Mouse (Mus musculus): ENCODE results near the gene Adra1b. TPM values are rescaled to one million over a fixed set of nuclear protein-coding genes. Genes with fewer than 3 reads are reported as not detected.

Gene Adra1b
- polyA plus RNA-seq, 1 experiment from 2014 or later = 0.86 TPM

DNA sequence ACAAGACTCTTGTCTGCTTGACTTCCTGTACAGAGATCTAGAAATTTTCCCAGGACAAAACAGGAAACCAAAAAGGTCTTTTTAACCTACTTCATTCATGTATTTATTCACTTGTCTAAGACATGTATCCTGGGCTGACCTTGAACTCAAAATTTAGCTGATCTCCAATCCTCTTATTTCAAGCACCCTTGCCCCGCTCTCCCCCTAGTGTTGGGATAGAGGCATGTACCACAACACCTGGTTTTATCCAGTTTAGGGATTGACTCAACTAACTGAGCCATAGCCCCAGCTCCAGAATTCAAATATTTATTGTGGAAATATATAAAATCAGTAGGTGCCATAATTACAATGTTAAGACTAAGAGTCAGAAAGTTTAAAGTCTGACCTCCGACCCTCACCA lies 149.5 kb downstream of the Adra1b start:
- Histone ChIP-seq H3K4me2 (replicated peaks) (no peak overlapping the region), H3K9me3 (no peaks in the 10 kb centered on the region), H3K27ac (no peak overlapping the region), H3K27me3 (replicated peaks) (no peaks in the 10 kb centered on the region), H3K9ac (no peak overlapping the region), H3K4me3 (no peak overlapping the region), H3K4me1 (peaks cover 8% of the 10 kb centered on the region), H3K36me3 (no peaks in the 10 kb centered on the region)
- WGBS = 63% methylated on average over 2 of the region's 2 CpGs
- no peak for ATAC-seq (ENCODE audit: low FRiP score, low read depth)

DNA sequence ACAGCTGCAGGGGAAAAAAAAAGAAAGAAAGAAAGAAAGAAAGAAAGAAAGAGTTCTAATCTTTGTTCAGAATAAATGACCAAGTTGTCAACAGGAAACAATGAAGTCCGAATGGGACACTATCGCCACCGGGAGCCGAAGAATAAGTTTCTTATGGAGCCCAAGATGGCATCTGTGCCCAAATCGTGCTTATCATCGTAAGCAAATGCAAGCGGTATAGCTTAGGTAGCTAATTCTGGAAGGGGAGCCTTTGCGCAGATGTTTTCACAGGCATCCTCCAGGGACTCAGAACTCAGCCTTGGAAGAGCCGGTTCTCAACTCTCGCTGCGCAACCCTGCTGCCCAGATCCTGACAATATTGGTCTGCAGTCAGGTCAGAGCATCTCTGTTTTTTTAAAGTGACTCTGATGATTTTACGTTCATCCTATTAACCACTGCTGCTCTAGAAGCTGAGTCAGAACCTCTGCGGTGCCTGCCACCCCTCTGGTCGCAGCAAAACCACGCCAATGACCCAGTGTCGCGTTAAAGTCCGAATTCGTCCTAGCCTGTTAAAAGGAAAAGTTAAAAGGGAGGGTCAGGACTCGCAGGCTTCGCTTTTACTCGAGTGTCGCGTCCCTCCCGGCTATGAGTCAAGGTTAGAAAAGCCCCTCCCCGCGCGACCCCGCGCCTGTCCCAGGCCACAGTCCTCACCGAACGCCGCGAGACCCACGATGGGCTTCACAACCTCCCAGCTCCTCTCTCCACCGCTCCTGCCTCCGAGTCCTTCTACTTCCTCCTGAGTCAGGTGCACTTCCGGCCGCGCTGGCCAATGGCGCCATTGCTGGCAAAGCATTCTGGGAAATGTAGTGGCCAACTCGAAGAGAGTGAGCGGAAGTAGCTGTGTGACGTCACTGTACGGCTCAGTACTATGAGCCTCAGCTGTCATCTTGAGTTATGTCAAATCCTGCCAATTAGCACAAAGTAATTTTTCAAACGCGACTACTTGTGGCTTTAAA lies 153.5 kb downstream of the Adra1b start, which contains the start of gene Ttc1:
TSS of gene Ttc1 (minus strand) at position 776 of the 994 bp plus-strand sequence.
- Histone ChIP-seq H3K27me3 (replicated peaks) (no peaks in the 10 kb centered on the region), H3K36me3 (peaks cover 25% of the 10 kb centered on the region), H3K9me3 (no peaks in the 10 kb centered on the region), H3K9ac (peak within 1 kb of the TSS; percentile 75), H3K4me3 (peak within 1 kb of the TSS; percentile 62), H3K4me2 (replicated peaks) (peak within 1 kb of the TSS; percentile 78), H3K27ac (no peak within 1 kb of the TSS), H3K4me1 (peaks cover 9% of the 10 kb centered on the region)
- peak; percentile 100 for ATAC-seq (ENCODE audit: low FRiP score, low read depth)
- 4% methylated on average over 47 of the region's 47 CpGs for WGBS

DNA sequence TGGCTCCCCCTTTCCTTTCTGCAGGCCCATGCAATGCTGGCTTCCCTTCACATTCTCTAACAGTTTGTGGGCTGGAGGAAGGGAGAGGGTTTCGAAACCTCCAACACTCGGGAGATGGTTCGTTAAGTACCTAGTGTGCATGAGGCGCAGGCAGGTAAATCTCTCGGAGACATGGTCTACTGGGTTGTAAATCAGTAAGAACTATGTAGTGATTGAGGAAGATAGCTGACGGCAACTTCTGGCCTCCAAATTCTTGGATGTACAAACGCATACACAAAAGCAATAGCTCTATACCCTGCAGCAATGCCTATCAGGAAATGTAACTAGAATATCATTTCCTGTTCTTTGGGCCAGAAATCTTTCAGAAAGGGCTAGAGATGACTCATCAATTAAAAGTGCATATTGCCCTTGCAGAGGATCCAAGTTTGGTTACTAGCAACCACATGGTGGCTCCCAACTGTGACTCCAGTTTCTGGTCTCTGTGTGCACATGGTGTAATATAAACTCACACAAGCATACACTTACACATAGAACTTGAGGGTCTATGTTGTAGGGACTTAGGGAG lies 172.2 kb downstream of the Adra1b start:
- H3K27me3 ChIP-seq (replicated peaks) = no peaks in the 10 kb centered on the region
- H3K4me2 ChIP-seq (replicated peaks) = no peak overlapping the region
- H3K9me3 ChIP-seq = no peaks in the 10 kb centered on the region
- H3K9ac ChIP-seq = no peak overlapping the region
- ATAC-seq (ENCODE audit: low FRiP score, low read depth) = no peak
- 85% methylated on average over 7 of the region's 7 CpGs for WGBS
- no peak overlapping the region for H3K27ac ChIP-seq
- H3K36me3 ChIP-seq = peaks cover 44% of the 10 kb centered on the region
- H3K4me1 ChIP-seq = no peaks in the 10 kb centered on the region
- no peak overlapping the region for H3K4me3 ChIP-seq

DNA sequence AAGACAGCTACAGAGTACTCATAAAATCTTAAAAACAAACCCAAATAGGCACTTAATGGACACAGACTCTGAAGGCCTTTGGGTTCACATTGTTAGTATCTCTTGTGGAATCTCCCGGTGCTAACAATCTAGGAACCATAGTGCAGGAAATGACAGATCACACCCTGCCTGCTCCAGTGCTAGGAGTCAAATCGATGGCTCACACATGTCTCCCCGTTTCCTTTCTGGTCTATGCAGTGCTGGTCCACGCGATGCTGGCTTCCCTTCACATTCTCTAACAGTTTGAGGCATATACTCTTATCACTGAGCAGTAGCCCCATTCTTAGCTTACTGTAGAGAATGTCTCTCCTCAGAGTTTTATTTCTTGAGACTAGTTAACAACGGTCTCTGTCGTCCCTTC lies 173.2 kb downstream of the Adra1b start:
- H3K4me1 ChIP-seq = no peaks in the 10 kb centered on the region
- no peak overlapping the region for H3K4me3 ChIP-seq
- H3K27me3 ChIP-seq (replicated peaks) = no peaks in the 10 kb centered on the region
- peaks cover 34% of the 10 kb centered on the region for H3K36me3 ChIP-seq
- ATAC-seq (ENCODE audit: low FRiP score, low read depth) = no peak
- WGBS = 85% methylated on average over 7 of the region's 7 CpGs
- H3K9ac ChIP-seq = no peak overlapping the region
- no peak overlapping the region for H3K4me2 ChIP-seq (replicated peaks)
- H3K27ac ChIP-seq = no peak overlapping the region
- H3K9me3 ChIP-seq = no peaks in the 10 kb centered on the region

Other genes starting within 250 kb of the Adra1b start
- gene Pwwp2a, start 219.2 kb downstream of the Adra1b start, polyA plus RNA-seq (2016; fragmentation: Nextera tagmentation; extraction: Ambion mirVana) = 52.4 and 53.4 TPM in 2 replicates
- 80.7 and 92.9 TPM in 2 replicates for gene Ttc1, start 153.2 kb downstream of the Adra1b start, polyA plus RNA-seq (2016; fragmentation: Nextera tagmentation; extraction: Ambion mirVana)